Mouse (Mus musculus) spleen, adult 2 months (tissue): ENCODE data around the gene Fbf1. TPM values are rescaled to one million over a fixed set of nuclear protein-coding genes. Genes with fewer than 3 reads are reported as not detected.

ENCODE experiments used
- DNase-seq, 2 experiments: peaks; one replicate each; pipeline versions ENCODE4 v3.0.0 to v3.0.0-alpha.2; 2012 to 2021; ENCODE audit warnings: low spot score in 2 of 2, low read depth in 1 of 2
- H3K27ac ChIP-seq: fragments of 200-500 bp; 2 replicates; pipeline ENCODE4 v1.5.1; 2012; ENCODE audit warnings: low read length, inconsistent platforms; ENCODE audit not compliant: insufficient read depth
- H3K27me3 ChIP-seq: fragments of 200-500 bp; 2 replicates; pipeline ENCODE4 v1.6.1; 2012; ENCODE audit warnings: mild to moderate bottlenecking, moderate library complexity, low read length, inconsistent platforms; ENCODE audit not compliant: control insufficient read depth, insufficient read depth
- H3K36me3 ChIP-seq: fragments of 200-500 bp; 2 replicates; pipeline ENCODE4 v1.6.1; 2012; ENCODE audit warnings: mild to moderate bottlenecking, low read length, inconsistent platforms; ENCODE audit not compliant: control insufficient read depth, insufficient read depth
- H3K4me1 ChIP-seq: fragments of 200-500 bp; 2 replicates; pipeline ENCODE4 v1.6.1; 2011; ENCODE audit warnings: inconsistent platforms; ENCODE audit not compliant: control insufficient read depth, insufficient read depth, insufficient read length
- H3K4me3 ChIP-seq: fragments of 200-500 bp; 2 replicates; pipeline ENCODE4 v1.5.1; 2011; ENCODE audit warnings: mild to moderate bottlenecking, inconsistent platforms; ENCODE audit not compliant: insufficient read depth, insufficient read length; ENCODE audit errors: extremely low read depth
- CTCF ChIP-seq: fragments of 200-500 bp; IDR thresholded peaks from 2 replicates; pipeline ENCODE4 v1.5.1; 2011; ENCODE audit warnings: mild to moderate bottlenecking, inconsistent platforms; ENCODE audit not compliant: insufficient read depth, insufficient read length, insufficient replicate concordance; ENCODE audit errors: extremely low read depth
- POLR2A ChIP-seq: fragments of 200-500 bp; IDR thresholded peaks from 2 replicates; pipeline ENCODE4 v1.6.1; 2011; ENCODE audit warnings: low read depth, low read length, inconsistent platforms
- WGBS: fragments of 180-500 bp; shearing (Covaris S2); methylation state at CpG from one replicate; pipeline ENCODE4 v1.1.7; 2018; 5-methylcytosine and 5-hydroxymethylcytosine counted together
- polyA plus RNA-seq: library from polyadenylated mRNA; depleted of rRNA; stranded (reverse); fragments of >200 nt; gene quantifications from 2 replicates; pipeline ENCODE4 v1.2.3, GENCODE M21; 2012

The Fbf1 gene
- polyA plus RNA-seq, 1 experiment, result 13.3 TPM

DNA sequence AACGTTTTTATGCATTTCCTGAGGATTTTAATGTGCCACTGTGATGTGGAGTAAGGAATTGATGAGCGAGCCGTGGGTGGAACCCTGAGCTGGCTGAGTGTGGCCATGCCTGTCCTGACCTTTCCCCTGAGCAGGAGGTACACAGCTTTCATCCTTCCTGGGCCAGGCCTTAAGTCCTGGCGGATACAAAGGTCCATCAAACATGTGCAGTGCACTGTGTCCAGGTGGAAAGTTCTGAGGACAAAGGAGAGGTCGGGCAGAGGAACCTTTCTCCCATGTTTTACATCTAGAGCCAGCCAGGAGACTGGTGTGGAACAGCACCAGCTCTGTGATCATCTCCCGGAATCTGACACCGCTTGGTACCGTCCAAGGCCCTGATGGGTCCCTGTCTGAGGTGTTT, 41.3 kb upstream of the Fbf1 start:
- peaks cover 14% of the 10 kb centered on the region for H3K36me3 ChIP-seq
- no peak for DNase-seq
- WGBS, result 87% methylated on average over 8 of the region's 8 CpGs

DNA sequence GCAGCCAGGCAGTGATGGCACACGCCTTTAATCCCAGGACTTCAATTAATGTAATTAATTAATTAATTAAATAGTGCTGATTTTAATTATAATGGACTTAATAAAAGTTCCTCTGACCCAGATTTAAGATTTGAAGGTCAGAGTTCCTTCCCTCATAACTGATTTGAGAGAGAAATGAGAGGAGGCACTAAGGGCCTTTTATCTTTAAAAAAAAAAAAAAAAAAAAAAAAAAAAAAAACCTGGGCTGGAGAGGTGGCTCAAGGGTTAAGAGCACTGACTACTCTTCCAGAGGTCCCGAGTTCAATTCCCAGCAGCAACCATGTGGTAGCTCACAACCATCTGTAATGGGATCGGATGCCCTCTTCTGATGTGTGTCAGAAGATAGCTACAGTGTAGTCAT, 40.7 kb upstream of the Fbf1 start:
- no peak overlapping the region for H3K27ac ChIP-seq
- H3K36me3 ChIP-seq, result peaks cover 14% of the 10 kb centered on the region
- 95% methylated on average over 3 of the region's 3 CpGs for WGBS

More for the DNA sequence above, 41.3 kb upstream of the Fbf1 start:
- H3K4me1 ChIP-seq, result no peaks in the 10 kb centered on the region
- H3K27ac ChIP-seq, result no peak overlapping the region
- no peak for TF ChIP-seq CTCF
- no peak for TF ChIP-seq POLR2A
- no peaks in the 10 kb centered on the region for H3K27me3 ChIP-seq
- no peak overlapping the region for H3K4me3 ChIP-seq

DNA sequence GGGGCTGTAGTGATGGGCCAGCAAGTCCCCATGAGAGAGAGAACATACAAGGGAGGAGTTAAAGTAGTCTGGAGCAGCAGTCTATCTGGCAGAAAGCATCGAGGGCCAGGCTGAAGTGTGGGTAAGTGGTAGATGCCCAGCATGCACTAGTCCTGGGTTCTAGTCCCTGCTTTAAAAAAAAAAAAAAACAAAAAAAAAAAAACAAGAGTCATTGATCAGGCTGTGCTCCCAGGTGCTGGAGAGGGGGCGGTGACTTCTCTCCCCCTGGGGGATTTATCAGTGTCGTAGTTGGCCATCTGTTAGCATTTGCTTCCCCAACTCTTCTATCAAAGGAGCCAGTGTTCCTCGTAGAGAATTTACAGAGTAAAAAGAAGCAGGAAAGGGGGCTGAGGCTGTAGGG, 38.7 kb upstream of the Fbf1 start:
- WGBS, result 70% methylated on average over 4 of the region's 4 CpGs
- no peaks in the 10 kb centered on the region for H3K4me1 ChIP-seq
- no peak for DNase-seq
- no peak overlapping the region for H3K4me3 ChIP-seq
- no peaks in the 10 kb centered on the region for H3K27me3 ChIP-seq
- no peak for TF ChIP-seq CTCF
- TF ChIP-seq POLR2A, result no peak
- H3K36me3 ChIP-seq, result peaks cover 14% of the 10 kb centered on the region
- H3K27ac ChIP-seq, result no peak overlapping the region

More for the DNA sequence above, 40.7 kb upstream of the Fbf1 start:
- Histone ChIP-seq H3K27me3 (no peaks in the 10 kb centered on the region), H3K4me1 (no peaks in the 10 kb centered on the region), H3K4me3 (no peak overlapping the region)
- TF ChIP-seq CTCF (no peak), POLR2A (no peak)
- DNase-seq, result no peak

DNA sequence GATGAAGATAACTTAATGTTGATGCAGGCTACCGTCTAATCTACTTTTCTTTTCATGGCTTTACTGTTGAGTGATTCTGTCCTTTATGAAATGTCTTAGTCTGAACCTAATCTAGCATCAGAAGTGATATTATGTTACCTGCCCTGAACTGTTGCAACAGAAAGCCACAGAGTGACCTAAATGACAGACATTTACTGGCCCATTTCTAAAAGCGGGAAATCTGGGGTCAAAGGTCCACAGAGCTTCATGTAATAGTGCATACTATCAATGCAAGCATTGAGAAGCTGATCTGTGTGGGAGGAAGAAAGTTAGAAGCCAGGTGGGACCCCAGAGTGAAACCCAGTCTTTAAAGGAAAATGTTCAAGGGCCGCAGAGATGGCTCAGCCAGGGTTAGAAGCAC, 35.2 kb upstream of the Fbf1 start:
- DNase-seq, result no peak
- Histone ChIP-seq H3K4me3 (no peak overlapping the region), H3K4me1 (no peaks in the 10 kb centered on the region), H3K27me3 (no peaks in the 10 kb centered on the region), H3K27ac (no peak overlapping the region), H3K36me3 (peaks cover 14% of the 10 kb centered on the region)
- 94% methylated on average over 3 of the region's 3 CpGs for WGBS
- no peak for TF ChIP-seq POLR2A
- no peak for TF ChIP-seq CTCF

DNA sequence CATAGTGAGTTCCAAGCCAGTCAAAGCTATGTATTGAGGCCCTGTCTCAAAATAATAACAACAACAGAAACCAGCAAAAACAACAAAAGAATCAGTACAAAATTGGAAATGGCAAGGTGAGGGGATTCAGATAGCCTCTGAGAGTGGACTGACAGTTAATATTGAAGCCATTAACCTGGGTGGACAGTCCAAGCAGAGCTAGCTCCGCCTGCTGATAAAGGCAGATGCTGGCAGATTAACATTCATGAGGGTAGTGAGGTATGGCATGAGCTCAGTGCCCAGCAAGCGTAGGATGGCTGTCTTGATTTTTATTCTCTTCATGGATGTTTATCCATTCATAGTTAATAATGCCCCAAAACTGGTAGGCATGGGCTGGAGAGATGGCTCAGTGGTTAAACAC, 33.2 kb upstream of the Fbf1 start:
- Histone ChIP-seq H3K36me3 (peaks cover 6% of the 10 kb centered on the region), H3K27ac (no peak overlapping the region), H3K4me1 (no peaks in the 10 kb centered on the region), H3K27me3 (no peaks in the 10 kb centered on the region), H3K4me3 (no peak overlapping the region)
- WGBS, result 89% methylated on average over 2 of the region's 2 CpGs
- DNase-seq, result no peak
- no peak for TF ChIP-seq POLR2A
- no peak for TF ChIP-seq CTCF

DNA sequence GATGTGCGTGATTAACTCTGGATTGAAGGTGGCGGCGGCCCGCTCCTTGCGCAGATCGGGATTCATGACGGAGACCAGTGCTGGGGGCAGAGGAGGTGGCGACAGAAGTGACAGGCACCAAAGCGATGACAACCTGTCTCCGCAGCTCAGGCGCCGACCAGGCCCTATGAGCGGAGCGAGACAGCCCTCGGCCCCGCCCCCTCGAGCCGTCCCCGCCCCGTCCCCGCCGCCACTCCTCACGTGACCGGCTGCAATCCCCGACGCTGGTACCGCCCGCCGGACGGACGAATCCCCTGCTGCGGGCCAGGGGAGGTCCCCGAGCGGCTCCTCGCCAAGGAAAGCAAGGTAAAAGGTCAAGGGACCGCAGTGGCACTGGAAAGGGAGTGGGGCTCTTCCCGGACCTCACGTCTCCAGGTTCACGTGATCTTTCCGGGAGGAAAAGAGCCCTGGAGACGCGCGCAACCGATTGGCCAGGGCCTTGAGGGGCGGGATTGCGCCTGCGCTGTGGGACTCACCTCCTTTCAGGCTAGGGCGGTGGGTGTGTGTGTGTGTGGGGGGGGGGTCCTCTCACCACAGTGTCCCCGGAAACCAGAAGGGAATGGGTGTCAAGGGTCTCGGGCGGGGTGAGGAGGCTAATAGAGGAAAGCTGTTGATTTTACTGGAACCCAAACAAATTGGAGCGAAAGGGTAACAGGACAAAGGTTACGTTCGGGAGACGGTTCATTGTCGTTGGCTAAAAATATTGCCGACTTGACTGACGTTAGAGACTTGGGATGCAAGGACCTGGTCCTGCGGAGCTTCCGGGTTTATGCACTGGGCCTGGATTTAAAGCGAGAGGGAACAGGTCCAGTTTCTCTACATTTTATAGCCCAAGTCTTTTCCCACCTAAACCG, 30.9 kb upstream of the Fbf1 start, which contains the start of the genes Ten1 and Acox1:
Ten1 (plus strand) TSS at position 217 of the 893 bp plus-strand sequence.
Acox1 (minus strand) TSS at position 407 of the 893 bp plus-strand sequence.
- WGBS, result under 1% methylated on average over 62 of the region's 62 CpGs
- H3K4me1 ChIP-seq, result peaks cover 5% of the 10 kb centered on the region; the same call in 1 of the 2 replicates
- no peaks in the 10 kb centered on the region for H3K36me3 ChIP-seq
- TF ChIP-seq CTCF (no peak), POLR2A (peak; percentile 67)
- H3K4me3 ChIP-seq, result peak within 1 kb of the TSS; percentile 94
- H3K27ac ChIP-seq, result peak within 1 kb of the TSS; percentile 89
- no peaks in the 10 kb centered on the region for H3K27me3 ChIP-seq
- peak; percentile 84 to 92 for DNase-seq

DNA sequence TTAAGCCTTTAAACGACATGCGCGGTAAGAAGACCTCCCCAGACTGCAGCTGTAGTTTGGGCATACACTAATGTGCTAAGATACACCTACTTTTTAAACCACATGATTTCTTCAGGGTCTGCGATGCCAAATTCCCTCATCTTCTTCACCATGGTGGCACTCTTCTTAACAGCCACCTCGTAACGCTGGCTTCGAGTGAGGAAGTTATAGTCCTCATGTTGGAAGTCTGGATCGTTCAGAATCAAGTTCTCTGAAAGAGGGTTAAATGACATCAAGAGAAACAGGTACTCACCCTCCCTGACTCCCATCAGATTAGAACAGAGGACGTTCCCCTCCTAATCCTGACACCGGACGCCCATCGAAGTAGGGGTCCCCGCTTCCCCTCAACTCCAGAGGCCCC, 30.2 kb upstream of the Fbf1 start:
- H3K36me3 ChIP-seq, result no peaks in the 10 kb centered on the region
- H3K4me3 ChIP-seq, result peak overlapping the region; percentile 94
- peak overlapping the region; percentile 50 for H3K27ac ChIP-seq
- no peaks in the 10 kb centered on the region for H3K27me3 ChIP-seq
- no peak for TF ChIP-seq CTCF
- TF ChIP-seq POLR2A, result no peak
- no peak for DNase-seq
- peaks cover 5% of the 10 kb centered on the region; the same call in 1 of the 2 replicates for H3K4me1 ChIP-seq
- 10% methylated on average over 13 of the region's 13 CpGs for WGBS
